Mouse (Mus musculus) telencephalon, adult 2 months (tissue): ENCODE results near the gene Gm20905.
"Not testable (repeated sequence)": the region's sequence is repeated elsewhere in the genome, so short reads cannot be mapped to it uniquely, and the experiment has no call there.

Experiments used
- DNase-seq: peaks from one replicate; pipeline ENCODE4 v3.0.0-alpha.2; 2011; ENCODE audit warnings: low read depth, low spot score

The Gm20905 gene

DNA sequence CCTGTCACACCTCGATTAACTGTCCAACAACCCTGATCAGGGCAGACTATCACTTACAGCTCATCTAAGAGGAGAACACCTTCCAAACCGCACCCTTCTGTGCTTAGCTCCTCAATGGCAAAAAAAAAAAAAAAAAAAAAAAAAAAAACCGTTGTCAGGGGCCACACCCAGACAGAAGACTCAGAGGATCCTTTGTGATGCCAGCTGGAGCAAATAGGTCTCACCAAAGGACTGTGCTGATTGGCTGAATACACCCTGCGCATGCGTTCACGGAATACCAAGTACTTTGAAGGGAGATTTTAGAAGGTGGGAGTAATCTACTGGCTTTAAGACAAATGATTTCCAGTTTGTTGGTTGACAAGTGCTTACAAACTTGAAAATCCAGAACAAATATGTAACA is at the start of gene Gm20905:
Gene Gm20905, minus strand, starts transcription at position 101 of the 400 bp plus-strand sequence.
- DNase-seq = not testable (repeated sequence)
